Mouse (Mus musculus): ENCODE data around the gene Mars. TPM values are rescaled to one million over a fixed set of nuclear protein-coding genes. Genes with fewer than 3 reads are reported as not detected.

Gene Mars
- total and polyA plus RNA-seq, 3 experiments: 147 to 195 TPM; not detected in 1

GRCm38 (mm10) chr10:127290307-127290929 lies 21.2 kb downstream of the Mars start (continued):
- TF ChIP-seq TCF12 (IDR thresholded peaks at IDR 0.05; ENCODE audit: low read depth, low read length) (peak; percentile 51; the same call in 1 of the 2 replicates), RAD21 (IDR thresholded peaks at IDR 0.05; ENCODE audit: low read depth, low read length) (no peak), ZMIZ1 (IDR thresholded peaks at IDR 0.05; ENCODE audit: low read depth, low read length) (peak; percentile 100)

- H3K36me3 ChIP-seq (ENCODE audit: control insufficient read depth in 1 of 2, insufficient read depth in 2 of 2, low read length in 2 of 2): peaks cover 11 to 22% of the 10 kb centered on the region in 2 experiments
- H3K9ac ChIP-seq (ENCODE audit: control insufficient read depth, low read depth, low read length, poor library complexity, severe bottlenecking): peak overlapping the region; percentile 93
- H3K79me2 ChIP-seq (ENCODE audit: control insufficient read depth, insufficient read depth, low read length, poor library complexity): peaks cover 69% of the 10 kb centered on the region
- peaks cover 0 to 23% of the 10 kb centered on the region in 2 experiments; a peak in 2 of 4 replicates for H3K4me1 ChIP-seq (ENCODE audit: control insufficient read depth in 1 of 2, insufficient read depth in 2 of 2, low read length in 2 of 2)
- H3K27me3 ChIP-seq (ENCODE audit: control insufficient read depth in 1 of 2, insufficient read depth in 2 of 2, low read length in 2 of 2): no peaks in the 10 kb centered on the region
- H3K27ac ChIP-seq (ENCODE audit: control insufficient read depth, low read depth, low read length): peak overlapping the region; percentile 100
- H3K4me3 ChIP-seq (ENCODE audit: control insufficient read depth in 1 of 2, insufficient read depth in 1 of 2, low read depth in 2 of 2, low read length in 2 of 2): peak overlapping the region; percentile 52 to 59
- DNase-seq (ENCODE audit: low read depth, low spot score): peak; percentile 91
- H3K9me3 ChIP-seq (replicated peaks; ENCODE audit: insufficient read depth, low read length): no peaks in the 10 kb centered on the region
- TF ChIP-seq ZMIZ1 (IDR thresholded peaks at IDR 0.05; ENCODE audit: low read depth, low read length): peak; percentile 80
- no peak for TF ChIP-seq TAL1 (IDR thresholded peaks at IDR 0.05; ENCODE audit: low read length)
- 0 out of 2 replicates have a peak, but pooled peaks have one; percentile 21 for TF ChIP-seq UBTF (IDR thresholded peaks at IDR 0.05; ENCODE audit: borderline replicate concordance, insufficient read depth, low read depth, low read length)
- peak; percentile 66 for TF ChIP-seq NELFE (IDR thresholded peaks at IDR 0.05; ENCODE audit: low read depth, low read length)
- no peak for TF ChIP-seq ELF1 (IDR thresholded peaks at IDR 0.05; ENCODE audit: low read depth, low read length)
- peak; percentile 67 for TF ChIP-seq SIN3A (IDR thresholded peaks at IDR 0.05; ENCODE audit: low read length)
- TF ChIP-seq CHD1 (IDR thresholded peaks at IDR 0.05; ENCODE audit: low read depth, low read length): peak; percentile 98
- no peak for TF ChIP-seq USF1 (IDR thresholded peaks at IDR 0.05; ENCODE audit: low read depth, low read length)
- peak; percentile 67 to 75; a peak in 3 of 4 replicates for TF ChIP-seq POLR2A (IDR thresholded peaks at IDR 0.05; ENCODE audit: control insufficient read depth in 1 of 2, insufficient read depth in 1 of 2, low read depth in 1 of 2, low read length in 2 of 2, poor library complexity in 1 of 2)
- TF ChIP-seq GATA1 (IDR thresholded peaks at IDR 0.05; ENCODE audit: low read depth, low read length): no peak
- no peak for TF ChIP-seq E2F4 (IDR thresholded peaks at IDR 0.05; ENCODE audit: borderline replicate concordance, low read depth, low read length)
- TF ChIP-seq MAX (IDR thresholded peaks at IDR 0.05; ENCODE audit: low read length): peak; percentile 55
- peak; percentile 79 for TF ChIP-seq MXI1 (IDR thresholded peaks at IDR 0.05; ENCODE audit: low read depth, low read length)
- TF ChIP-seq ZKSCAN1 (IDR thresholded peaks at IDR 0.05; ENCODE audit: low read depth, low read length): no peak
- TF ChIP-seq GABPA (IDR thresholded peaks at IDR 0.05; ENCODE audit: low read depth, low read length): no peak
- no peak for TF ChIP-seq MAFK (IDR thresholded peaks at IDR 0.05; ENCODE audit: borderline replicate concordance, low read depth, low read length)
- TF ChIP-seq RAD21 (IDR thresholded peaks at IDR 0.05; ENCODE audit: low read depth, low read length): no peak
- no peak for TF ChIP-seq JUND (IDR thresholded peaks at IDR 0.05; ENCODE audit: low read depth, low read length)
- no peak; the same call in 1 of the 2 replicates for TF ChIP-seq TCF12 (IDR thresholded peaks at IDR 0.05; ENCODE audit: low read depth, low read length)
- no peak for TF ChIP-seq MEF2A (IDR thresholded peaks at IDR 0.05; ENCODE audit: extremely low read depth, insufficient replicate concordance, low read depth, low read length, poor library complexity, severe bottlenecking)
- 0 out of 2 replicates have a peak, but pooled peaks have one; percentile 3 for TF ChIP-seq POLR2AphosphoS5 (IDR thresholded peaks at IDR 0.05; ENCODE audit: borderline replicate concordance, low read depth, low read length)
- no peak for TF ChIP-seq ZC3H11A (IDR thresholded peaks at IDR 0.05; ENCODE audit: low read depth, low read length)
- no peak for TF ChIP-seq CHD2 (IDR thresholded peaks at IDR 0.05; ENCODE audit: low read length)
- TF ChIP-seq MYB (IDR thresholded peaks at IDR 0.05; ENCODE audit: low read depth, low read length): no peak
- TF ChIP-seq MYC (IDR thresholded peaks at IDR 0.05; ENCODE audit: low read depth, low read length): peak; percentile 44; the same call in 1 of the 2 replicates
- peak; percentile 67 for TF ChIP-seq TBP (IDR thresholded peaks at IDR 0.05; ENCODE audit: low read depth, low read length)
- TF ChIP-seq BHLHE40 (IDR thresholded peaks at IDR 0.05; ENCODE audit: borderline replicate concordance, low read depth, low read length): no peak
- peak; percentile 68 for TF ChIP-seq ZNF384 (IDR thresholded peaks at IDR 0.05; ENCODE audit: low read depth, low read length)
- no peak for TF ChIP-seq SMC3 (IDR thresholded peaks at IDR 0.05; ENCODE audit: low read depth, low read length)
- peak; percentile 23 for TF ChIP-seq ETS1 (IDR thresholded peaks at IDR 0.05; ENCODE audit: low read depth, low read length)
- no peak for TF ChIP-seq RCOR1 (IDR thresholded peaks at IDR 0.05; ENCODE audit: low read depth, low read length)
- TF ChIP-seq USF2 (IDR thresholded peaks at IDR 0.05; ENCODE audit: borderline replicate concordance in 1 of 2, insufficient read depth in 1 of 2, low read depth in 1 of 2, low read length in 2 of 2): no peak; a peak in 1 of 4 replicates
Measured at GRCm38 (mm10) chr10:127289573-127290191, 21.9 kb downstream of the Mars start.
